Mouse (Mus musculus): ENCODE data around the gene Hist1h4b. TPM values are rescaled to one million over a fixed set of nuclear protein-coding genes. Genes with fewer than 3 reads are reported as not detected.

Hist1h4b gene
- polyA plus RNA-seq, 1 experiment from 2014 or later = 1.8 TPM

DNA sequence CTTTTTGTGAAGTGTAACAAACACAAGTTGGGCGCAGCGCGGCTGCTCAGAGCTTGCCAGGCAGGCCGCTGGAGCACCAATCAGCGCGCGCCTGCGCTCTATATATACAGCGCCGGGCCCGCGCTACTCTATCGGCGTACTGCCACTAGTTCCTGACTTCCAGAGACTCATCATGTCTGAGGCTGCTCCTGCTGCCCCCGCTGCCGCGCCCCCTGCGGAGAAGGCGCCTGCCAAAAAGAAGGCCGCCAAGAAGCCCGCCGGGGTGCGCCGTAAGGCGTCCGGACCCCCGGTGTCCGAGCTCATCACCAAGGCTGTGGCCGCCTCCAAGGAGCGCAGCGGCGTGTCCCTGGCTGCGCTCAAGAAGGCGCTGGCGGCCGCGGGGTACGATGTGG lies 18.1 kb upstream of the Hist1h4b start, which contains the start of gene Hist1h1c:
Gene Hist1h1c (plus strand): TSS at position 132 of the 392 bp plus-strand sequence.
- no peaks in the 10 kb centered on the region for H3K9me3 ChIP-seq (replicated peaks; ENCODE audit: control insufficient read depth, low read length, poor library complexity, severe bottlenecking)
- H3K4me2 ChIP-seq (ENCODE audit: low read length) = peak within 1 kb of the TSS; percentile 95
- under 1% methylated on average over 29 of the region's 38 CpGs for WGBS
- H3K27me3 ChIP-seq (ENCODE audit: control insufficient read depth, insufficient read depth, low read depth, low read length) = no peaks in the 10 kb centered on the region
- H3K4me1 ChIP-seq (ENCODE audit: control insufficient read depth, insufficient read depth, low read length) = peaks cover 17% of the 10 kb centered on the region
- ATAC-seq = peak; percentile 95
- peak within 1 kb of the TSS; percentile 56 for H3K27ac ChIP-seq (ENCODE audit: low read length)
- peak within 1 kb of the TSS; percentile 60 for H3K9ac ChIP-seq (ENCODE audit: low read depth, low read length)
- no peaks in the 10 kb centered on the region for H3K36me3 ChIP-seq (ENCODE audit: control insufficient read depth, insufficient read depth, low read length)
- H3K4me3 ChIP-seq (ENCODE audit: low read depth, low read length) = peak within 1 kb of the TSS; percentile 55

DNA sequence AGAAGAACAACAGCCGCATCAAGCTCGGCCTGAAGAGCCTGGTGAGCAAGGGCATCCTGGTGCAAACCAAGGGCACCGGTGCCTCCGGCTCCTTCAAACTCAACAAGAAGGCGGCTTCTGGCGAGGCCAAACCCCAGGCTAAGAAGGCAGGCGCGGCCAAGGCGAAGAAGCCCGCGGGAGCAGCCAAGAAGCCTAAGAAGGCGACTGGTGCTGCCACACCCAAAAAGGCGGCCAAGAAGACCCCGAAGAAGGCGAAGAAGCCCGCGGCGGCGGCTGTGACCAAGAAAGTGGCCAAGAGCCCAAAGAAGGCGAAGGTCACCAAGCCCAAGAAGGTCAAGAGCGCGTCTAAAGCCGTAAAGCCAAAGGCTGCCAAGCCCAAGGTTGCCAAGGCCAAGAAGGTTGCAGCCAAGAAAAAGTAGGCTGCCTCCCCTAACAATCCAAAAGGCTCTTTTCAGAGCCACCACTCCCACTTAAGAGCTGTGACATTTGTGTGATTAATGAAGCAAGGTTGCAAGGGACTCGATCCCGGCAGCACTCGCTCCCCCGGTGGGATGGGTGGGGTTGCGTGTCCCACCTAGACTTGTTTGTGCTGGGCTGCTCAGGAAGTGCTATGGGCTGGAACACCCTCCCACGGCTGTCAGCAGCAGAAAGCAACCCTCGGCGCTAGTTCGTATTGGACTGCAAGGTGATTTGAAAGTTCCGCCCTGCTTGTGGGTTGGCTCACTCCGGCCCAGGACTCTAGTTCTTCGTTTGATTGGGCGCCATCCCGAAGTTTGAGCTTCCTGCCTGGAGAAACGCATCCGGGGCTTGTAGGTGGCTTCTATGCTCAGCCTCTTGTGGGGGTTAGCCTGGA lies 17.5 kb upstream of the Hist1h4b start:
- Histone ChIP-seq H3K4me3 (ENCODE audit: low read depth, low read length) (peak overlapping the region; percentile 55), H3K27ac (ENCODE audit: low read length) (peak overlapping the region; percentile 56), H3K4me2 (ENCODE audit: low read length) (peak overlapping the region; percentile 95), H3K27me3 (ENCODE audit: control insufficient read depth, insufficient read depth, low read depth, low read length) (no peaks in the 10 kb centered on the region), H3K36me3 (ENCODE audit: control insufficient read depth, insufficient read depth, low read length) (no peaks in the 10 kb centered on the region), H3K9me3 (replicated peaks; ENCODE audit: control insufficient read depth, low read length, poor library complexity, severe bottlenecking) (no peaks in the 10 kb centered on the region), H3K4me1 (ENCODE audit: control insufficient read depth, insufficient read depth, low read length) (peaks cover 17% of the 10 kb centered on the region), H3K9ac (ENCODE audit: low read depth, low read length) (peak overlapping the region; percentile 60)
- peak; percentile 93 for ATAC-seq
- WGBS = under 1% methylated on average over 39 of the region's 39 CpGs

DNA sequence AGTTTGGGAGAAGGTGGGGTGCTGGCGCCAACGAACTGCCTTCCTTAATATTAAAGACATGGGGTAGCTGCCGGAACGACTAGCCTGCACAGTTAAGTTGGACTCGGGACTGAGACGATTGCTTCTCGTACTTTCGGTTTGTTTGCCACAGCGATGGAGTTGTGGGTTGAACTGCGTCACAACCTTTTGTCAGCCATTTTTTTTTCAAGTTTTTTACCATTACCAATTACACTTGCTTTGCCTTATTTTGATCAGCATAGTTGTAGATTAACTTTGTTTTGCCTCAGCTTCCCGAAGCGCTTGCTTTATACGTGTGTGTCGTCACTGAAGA lies 16.9 kb upstream of the Hist1h4b start:
- Histone ChIP-seq H3K27ac (ENCODE audit: low read length) (peak overlapping the region; percentile 56), H3K4me2 (ENCODE audit: low read length) (peak overlapping the region; percentile 95), H3K9me3 (replicated peaks; ENCODE audit: control insufficient read depth, low read length, poor library complexity, severe bottlenecking) (no peaks in the 10 kb centered on the region), H3K36me3 (ENCODE audit: control insufficient read depth, insufficient read depth, low read length) (no peaks in the 10 kb centered on the region), H3K27me3 (ENCODE audit: control insufficient read depth, insufficient read depth, low read depth, low read length) (no peaks in the 10 kb centered on the region), H3K9ac (ENCODE audit: low read depth, low read length) (peak overlapping the region; percentile 45; the same call in 1 of the 2 replicates), H3K4me1 (ENCODE audit: control insufficient read depth, insufficient read depth, low read length) (peaks cover 17% of the 10 kb centered on the region), H3K4me3 (ENCODE audit: low read depth, low read length) (peak overlapping the region; percentile 55)
- WGBS = under 1% methylated on average over 14 of the region's 14 CpGs
- no peak for ATAC-seq

DNA sequence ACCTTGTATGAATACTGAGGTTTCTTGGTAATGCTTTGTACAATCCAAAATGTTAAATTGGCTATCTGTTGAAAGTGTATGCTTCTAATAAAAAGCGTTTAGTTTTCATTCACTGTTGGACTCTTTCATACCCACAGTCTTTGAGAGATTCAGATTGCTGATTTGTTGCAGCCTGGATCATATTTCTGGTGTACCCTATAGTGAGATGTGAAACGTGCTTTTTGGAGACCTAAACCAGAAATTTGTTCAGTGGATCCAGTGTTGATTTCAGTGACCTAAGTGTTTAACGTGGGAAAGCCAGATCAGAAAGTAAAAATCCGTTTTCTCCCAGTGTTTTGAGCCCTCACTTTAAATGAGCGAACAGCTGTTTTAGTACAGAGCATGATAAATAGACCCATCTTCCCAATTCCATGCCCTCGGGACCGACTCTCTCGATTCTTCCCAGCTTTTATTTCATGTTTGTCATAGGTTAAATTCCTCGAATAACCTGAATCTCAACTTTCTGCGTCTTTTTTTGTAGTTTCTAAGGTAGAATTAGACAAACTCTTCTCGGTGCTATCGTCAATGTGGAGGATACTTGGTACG lies 16.5 kb upstream of the Hist1h4b start:
- peak overlapping the region; percentile 55 for H3K4me3 ChIP-seq (ENCODE audit: low read depth, low read length)
- peak overlapping the region; percentile 95 for H3K4me2 ChIP-seq (ENCODE audit: low read length)
- no peak for ATAC-seq
- H3K9me3 ChIP-seq (replicated peaks; ENCODE audit: control insufficient read depth, low read length, poor library complexity, severe bottlenecking) = no peaks in the 10 kb centered on the region
- no peaks in the 10 kb centered on the region for H3K36me3 ChIP-seq (ENCODE audit: control insufficient read depth, insufficient read depth, low read length)
- peak overlapping the region; percentile 56 for H3K27ac ChIP-seq (ENCODE audit: low read length)
- WGBS = 41% methylated on average over 13 of the region's 13 CpGs
- peaks cover 17% of the 10 kb centered on the region for H3K4me1 ChIP-seq (ENCODE audit: control insufficient read depth, insufficient read depth, low read length)
- no peaks in the 10 kb centered on the region for H3K27me3 ChIP-seq (ENCODE audit: control insufficient read depth, insufficient read depth, low read depth, low read length)
- H3K9ac ChIP-seq (ENCODE audit: low read depth, low read length) = peak overlapping the region; percentile 45; the same call in 1 of the 2 replicates

DNA sequence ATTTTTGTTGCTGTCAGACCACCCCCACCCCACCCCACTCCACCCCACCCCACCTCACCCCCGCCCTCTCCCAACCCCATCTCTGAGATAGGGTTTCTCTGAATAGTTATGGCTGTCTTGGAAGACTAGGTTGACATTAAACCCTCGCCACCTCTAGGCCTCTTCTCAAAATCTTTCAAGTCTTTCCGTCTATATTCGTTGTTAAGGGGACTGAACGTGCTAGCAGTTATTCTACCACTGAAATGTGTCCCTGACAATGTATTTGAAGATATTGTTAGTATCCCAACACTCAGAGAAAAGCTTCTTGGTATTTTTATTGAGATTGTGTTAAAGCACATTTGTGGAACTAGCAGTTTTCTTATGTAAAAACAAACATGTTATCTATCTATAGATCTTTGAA lies 15.9 kb upstream of the Hist1h4b start:
- H3K4me1 ChIP-seq (ENCODE audit: control insufficient read depth, insufficient read depth, low read length) = peaks cover 17% of the 10 kb centered on the region
- H3K4me2 ChIP-seq (ENCODE audit: low read length) = no peak overlapping the region
- 60% methylated on average over 5 of the region's 5 CpGs for WGBS
- no peaks in the 10 kb centered on the region for H3K36me3 ChIP-seq (ENCODE audit: control insufficient read depth, insufficient read depth, low read length)
- H3K27me3 ChIP-seq (ENCODE audit: control insufficient read depth, insufficient read depth, low read depth, low read length) = no peaks in the 10 kb centered on the region
- no peak for ATAC-seq
- H3K9me3 ChIP-seq (replicated peaks; ENCODE audit: control insufficient read depth, low read length, poor library complexity, severe bottlenecking) = no peaks in the 10 kb centered on the region
- no peak overlapping the region for H3K9ac ChIP-seq (ENCODE audit: low read depth, low read length)
- no peak overlapping the region for H3K4me3 ChIP-seq (ENCODE audit: low read depth, low read length)
- no peak overlapping the region for H3K27ac ChIP-seq (ENCODE audit: low read length)

DNA sequence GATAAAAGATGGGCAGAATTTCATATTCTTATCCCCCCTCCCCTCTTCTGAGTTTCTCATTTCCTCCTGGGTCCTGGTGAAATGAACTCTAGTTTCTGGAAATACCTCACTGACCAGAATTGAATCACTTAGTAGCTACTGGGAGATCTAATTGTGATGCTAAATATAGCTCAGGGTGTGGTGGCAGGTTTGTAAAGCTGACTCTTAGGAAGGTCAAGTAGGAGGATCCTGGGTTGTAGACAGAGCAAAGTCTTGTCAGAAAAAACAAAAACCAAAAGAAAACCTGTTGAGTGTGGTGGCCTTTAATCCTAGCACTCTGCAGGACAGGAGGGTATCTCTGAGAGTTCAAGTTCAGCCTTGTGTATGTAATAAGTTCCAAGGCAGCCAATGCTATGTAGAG lies 14.8 kb upstream of the Hist1h4b start:
- Histone ChIP-seq H3K27me3 (ENCODE audit: control insufficient read depth, insufficient read depth, low read depth, low read length) (no peaks in the 10 kb centered on the region), H3K36me3 (ENCODE audit: control insufficient read depth, insufficient read depth, low read length) (no peaks in the 10 kb centered on the region), H3K4me3 (ENCODE audit: low read depth, low read length) (no peak overlapping the region), H3K4me2 (ENCODE audit: low read length) (no peak overlapping the region), H3K9me3 (replicated peaks; ENCODE audit: control insufficient read depth, low read length, poor library complexity, severe bottlenecking) (no peaks in the 10 kb centered on the region), H3K4me1 (ENCODE audit: control insufficient read depth, insufficient read depth, low read length) (peaks cover 17% of the 10 kb centered on the region), H3K27ac (ENCODE audit: low read length) (no peak overlapping the region), H3K9ac (ENCODE audit: low read depth, low read length) (no peak overlapping the region)
- no peak for ATAC-seq

DNA sequence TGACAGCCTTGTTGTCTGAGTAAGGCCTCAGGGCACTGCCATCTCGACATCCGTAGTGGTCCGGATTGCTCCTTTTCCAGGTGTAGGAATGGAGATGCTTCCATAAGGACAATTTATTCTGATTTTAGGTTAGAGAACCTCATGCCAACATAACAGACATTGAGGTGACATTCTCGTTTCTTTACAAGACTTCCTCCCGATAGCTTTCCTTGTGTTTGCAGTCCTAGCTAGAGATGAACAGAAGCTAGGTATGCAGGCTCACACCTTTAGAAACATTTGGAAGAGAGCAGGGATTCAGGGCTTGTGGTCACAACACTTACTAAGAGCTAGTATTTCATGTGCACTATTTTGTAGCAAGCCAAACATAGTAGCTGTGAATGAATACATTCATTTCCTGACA lies 13.6 kb upstream of the Hist1h4b start:
- Histone ChIP-seq H3K4me3 (ENCODE audit: low read depth, low read length) (no peak overlapping the region), H3K27ac (ENCODE audit: low read length) (no peak overlapping the region), H3K9me3 (replicated peaks; ENCODE audit: control insufficient read depth, low read length, poor library complexity, severe bottlenecking) (no peaks in the 10 kb centered on the region), H3K4me1 (ENCODE audit: control insufficient read depth, insufficient read depth, low read length) (peaks cover 22% of the 10 kb centered on the region), H3K36me3 (ENCODE audit: control insufficient read depth, insufficient read depth, low read length) (no peaks in the 10 kb centered on the region), H3K27me3 (ENCODE audit: control insufficient read depth, insufficient read depth, low read depth, low read length) (no peaks in the 10 kb centered on the region), H3K9ac (ENCODE audit: low read depth, low read length) (no peak overlapping the region), H3K4me2 (ENCODE audit: low read length) (no peak overlapping the region)
- 82% methylated on average over 5 of the region's 5 CpGs for WGBS
- ATAC-seq = no peak

DNA sequence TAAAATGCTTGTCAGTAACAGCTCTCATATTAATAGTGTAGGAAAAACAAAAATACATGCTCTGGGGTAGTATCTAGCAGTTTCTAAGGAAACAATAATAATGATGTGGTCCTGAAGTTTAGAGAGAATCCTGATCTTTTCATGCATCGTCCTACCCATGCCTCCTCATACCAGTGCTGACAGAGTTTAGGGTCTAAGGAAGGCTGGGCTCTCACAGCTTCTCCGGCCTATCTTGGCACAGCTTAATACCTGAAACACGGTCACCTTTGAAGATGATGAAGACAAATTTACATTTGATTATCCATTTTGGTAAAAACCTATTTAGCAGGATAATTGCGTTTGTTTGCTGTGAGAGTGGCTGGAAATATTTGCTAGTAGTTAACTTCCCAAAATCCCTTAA lies 12.8 kb upstream of the Hist1h4b start:
- Histone ChIP-seq H3K4me2 (ENCODE audit: low read length) (no peak overlapping the region), H3K4me3 (ENCODE audit: low read depth, low read length) (no peak overlapping the region), H3K27me3 (ENCODE audit: control insufficient read depth, insufficient read depth, low read depth, low read length) (no peaks in the 10 kb centered on the region), H3K27ac (ENCODE audit: low read length) (no peak overlapping the region), H3K9ac (ENCODE audit: low read depth, low read length) (no peak overlapping the region), H3K4me1 (ENCODE audit: control insufficient read depth, insufficient read depth, low read length) (peaks cover 20% of the 10 kb centered on the region), H3K36me3 (ENCODE audit: control insufficient read depth, insufficient read depth, low read length) (no peaks in the 10 kb centered on the region), H3K9me3 (replicated peaks; ENCODE audit: control insufficient read depth, low read length, poor library complexity, severe bottlenecking) (no peaks in the 10 kb centered on the region)
- no peak for ATAC-seq
- 39% methylated on average over 4 of the region's 4 CpGs for WGBS
